Mouse (Mus musculus) B cell, adult 67 days (primary cell): ENCODE results near the gene Pop4. TPM values are rescaled to one million over a fixed set of nuclear protein-coding genes. Genes with fewer than 3 reads are reported as not detected.

Experiments
- total RNA-seq, 2 experiments: library from RNA; stranded (reverse); gene quantifications; 4 replicates each; pipeline ENCODE4 v1.2.4; 2023

The Pop4 gene
- total RNA-seq, result 10 to 100 TPM; 67.5 to 80.8 TPM

GRCm38 (mm10) chr7:38270703-38271510 lies at the start of gene Pop4:
TSS of gene Pop4 (minus strand) at chr7:38271423.

GRCm38 (mm10) chr7:38227900-38228298 lies 43.3 kb downstream of the Pop4 start, which contains the start of gene Plekhf1:
TSS of gene Plekhf1 (minus strand) at chr7:38228016.

Other genes starting within 250 kb of the Pop4 start
- 10 to 100 TPM; 37.6 to 41.4 TPM for gene Uri1, start 247.9 kb downstream of the Pop4 start, total RNA-seq
- gene Ccne1, start 163.9 kb downstream of the Pop4 start, total RNA-seq, result 1 to 10 TPM; 2.4 to 3.9 TPM
- gene 1600014C10Rik, start 88.2 kb downstream of the Pop4 start, total RNA-seq, result 10 to 100 TPM; 11.7 to 18.8 TPM
- under 1 TPM; 0.09 to 0.20 TPM for gene Plekhf1, start 43.4 kb downstream of the Pop4 start, total RNA-seq